Mouse (Mus musculus): ENCODE results near the gene Slc25a48. TPM values are rescaled to one million over a fixed set of nuclear protein-coding genes. Genes with fewer than 3 reads are reported as not detected.

The Slc25a48 gene
- 2.3 TPM for polyA plus RNA-seq (2014; fragmentation: Illumina TruSeq; extraction: RNeasy Lipid Tissue Mini Kit (QIAGEN cat#74804); ENCODE audit: low read depth, low replicate concordance)

DNA sequence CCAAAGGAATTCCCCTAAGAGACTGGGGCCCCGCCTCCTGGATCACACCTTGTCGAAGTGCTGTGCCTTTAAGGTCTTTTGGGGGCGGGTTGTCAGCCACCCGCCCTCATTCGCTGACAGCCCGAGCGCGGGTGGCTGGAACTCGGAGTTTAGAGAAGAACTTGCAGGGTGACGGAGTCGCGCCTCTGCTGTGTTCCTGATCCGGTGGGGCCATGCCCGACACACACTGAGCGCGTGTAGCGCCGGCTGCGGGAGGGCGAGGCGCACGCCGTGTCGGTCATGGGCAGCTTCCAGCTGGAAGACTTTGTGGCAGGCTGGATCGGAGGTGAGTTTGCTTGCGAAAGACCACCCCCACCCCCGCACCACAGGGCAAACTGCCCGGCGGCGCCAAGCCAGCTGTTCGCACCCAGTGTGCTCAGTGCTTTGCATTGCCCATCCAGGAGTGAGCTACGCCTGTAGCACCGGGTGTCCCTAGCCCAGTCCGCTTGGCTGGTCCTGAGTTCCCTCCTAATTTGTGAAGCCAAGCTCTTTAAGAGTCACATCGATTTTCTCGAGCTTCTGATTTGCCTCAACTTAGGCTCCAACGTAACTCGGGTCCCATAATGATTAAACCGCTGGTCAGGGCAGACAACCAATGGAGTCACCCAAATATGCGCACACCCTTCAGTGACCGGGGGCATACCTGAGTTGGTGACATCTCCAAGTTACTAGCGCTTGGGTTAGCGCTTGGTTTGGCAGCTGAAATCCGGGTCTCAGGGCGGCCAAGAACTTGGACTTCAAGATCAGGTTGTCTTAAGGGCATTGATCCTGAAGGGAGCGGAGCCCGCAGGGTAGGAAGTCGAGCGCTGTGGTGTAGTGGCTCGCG is at the start of gene Slc25a48:
TSS of gene Slc25a48 (plus strand) at position 145 of the 865 bp plus-strand sequence.

DNA sequence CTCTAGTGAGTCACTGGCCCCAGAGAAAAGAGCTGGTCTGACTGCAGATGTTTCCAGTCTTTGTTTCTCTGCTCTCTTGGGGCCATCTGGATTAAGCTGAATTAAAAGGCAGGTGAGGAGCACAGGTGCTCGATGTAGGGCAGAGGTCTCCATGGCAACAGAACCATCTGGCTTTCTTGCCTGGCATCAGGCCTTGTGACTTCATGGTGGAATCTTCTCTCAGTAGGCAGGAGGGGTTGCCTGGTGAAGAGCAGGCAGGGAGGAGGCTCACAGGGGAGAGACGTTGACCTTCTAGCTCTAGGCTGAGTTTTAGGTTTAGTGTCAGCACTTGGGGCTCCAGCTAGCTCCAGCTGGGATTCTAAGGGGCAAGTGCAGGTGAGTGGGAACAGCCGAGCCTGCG is 11.8 kb upstream of the Slc25a48 start, which contains the start of gene Gm3045:
TSS of gene Gm3045 (plus strand) at position 230 of the 400 bp plus-strand sequence.

DNA sequence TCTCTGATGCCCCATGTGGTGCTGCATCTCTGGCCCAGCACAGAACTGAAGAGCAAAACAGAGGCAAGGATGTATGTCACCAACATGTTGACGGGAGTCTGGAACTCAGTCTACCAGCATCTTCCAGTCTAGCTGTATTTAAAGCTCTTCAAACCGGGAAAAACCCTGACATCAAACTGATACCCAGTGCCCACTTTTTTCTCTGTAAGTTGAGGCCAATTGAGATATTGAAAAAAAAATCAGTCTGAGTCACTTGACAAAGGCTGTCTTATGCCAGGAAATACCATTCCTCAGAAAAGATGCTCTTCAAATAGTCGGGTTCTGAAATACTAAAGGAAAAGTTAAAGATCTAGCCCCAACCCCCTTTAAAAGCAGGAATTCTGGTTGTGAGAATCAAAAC is 44.0 kb downstream of the Slc25a48 start, which contains the start of gene Il9:
TSS of gene Il9 (minus strand) at position 101 of the 400 bp plus-strand sequence.

DNA sequence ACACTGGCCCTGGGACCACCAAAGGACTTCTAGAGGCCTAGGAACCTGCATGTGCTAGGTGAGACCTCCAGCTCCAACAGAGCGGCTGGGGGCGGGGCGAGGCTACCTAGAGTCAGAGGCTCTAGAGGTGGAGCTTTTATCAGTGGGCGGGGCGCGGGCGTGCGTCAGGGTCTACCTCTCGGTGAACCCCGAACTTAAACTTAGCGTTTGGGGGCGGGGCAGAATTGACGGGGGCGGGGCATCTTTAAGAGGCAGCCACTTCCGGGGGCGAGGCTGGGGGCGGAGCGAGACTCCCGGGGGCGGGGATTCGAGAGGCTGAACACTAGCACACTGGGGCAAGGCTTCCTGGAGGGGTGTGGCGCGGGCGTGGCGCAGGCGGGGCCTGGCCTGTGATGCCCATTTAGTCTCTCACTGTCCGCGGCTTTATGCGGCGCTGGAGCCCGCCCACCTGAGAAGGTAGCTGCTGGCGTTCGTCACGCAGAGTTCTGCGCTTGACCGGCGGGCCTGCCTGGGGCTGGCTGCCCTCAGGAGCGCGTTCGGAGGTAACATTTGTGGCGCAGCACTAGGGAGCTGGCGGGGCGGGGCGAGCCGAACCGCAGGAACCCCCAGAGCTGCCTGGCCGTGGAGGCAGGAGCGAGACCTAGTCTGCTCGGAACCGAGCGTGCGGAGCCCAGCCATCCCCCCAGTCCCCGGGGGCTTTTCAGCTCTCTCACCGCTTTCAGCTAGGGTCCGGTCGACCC is 84.1 kb downstream of the Slc25a48 start, which contains the start of gene Fbxl21:
TSS of gene Fbxl21 (plus strand) at position 392 of the 740 bp plus-strand sequence.

Other genes with a start within 250 kb of the Slc25a48 start
- not detected for gene Neurog1, start 186.2 kb upstream of the Slc25a48 start, polyA plus RNA-seq (2014; fragmentation: Illumina TruSeq; extraction: RNeasy Lipid Tissue Mini Kit (QIAGEN cat#74804); ENCODE audit: low read depth, low replicate concordance)
- gene Cxcl14, start 141.8 kb upstream of the Slc25a48 start, polyA plus RNA-seq (2014; fragmentation: Illumina TruSeq; extraction: RNeasy Lipid Tissue Mini Kit (QIAGEN cat#74804); ENCODE audit: low read depth, low replicate concordance) = 16.6 TPM
- 0.27 TPM for gene Gm3045, start 11.8 kb upstream of the Slc25a48 start, polyA plus RNA-seq (2014; fragmentation: Illumina TruSeq; extraction: RNeasy Lipid Tissue Mini Kit (QIAGEN cat#74804); ENCODE audit: low read depth, low replicate concordance)
- not detected for gene Il9, start 43.9 kb downstream of the Slc25a48 start, polyA plus RNA-seq (2014; fragmentation: Illumina TruSeq; extraction: RNeasy Lipid Tissue Mini Kit (QIAGEN cat#74804); ENCODE audit: low read depth, low replicate concordance)
- gene Fbxl21, start 84.1 kb downstream of the Slc25a48 start, polyA plus RNA-seq (2014; fragmentation: Illumina TruSeq; extraction: RNeasy Lipid Tissue Mini Kit (QIAGEN cat#74804); ENCODE audit: low read depth, low replicate concordance) = 1.6 TPM
- not detected for gene Lect2, start 110.1 kb downstream of the Slc25a48 start, polyA plus RNA-seq (2014; fragmentation: Illumina TruSeq; extraction: RNeasy Lipid Tissue Mini Kit (QIAGEN cat#74804); ENCODE audit: low read depth, low replicate concordance)
- gene Tgfbi, start 171.2 kb downstream of the Slc25a48 start, polyA plus RNA-seq (2014; fragmentation: Illumina TruSeq; extraction: RNeasy Lipid Tissue Mini Kit (QIAGEN cat#74804); ENCODE audit: low read depth, low replicate concordance) = 52.0 TPM